Mouse (Mus musculus): Measurements from ENCODE around the gene Eme1. TPM values are rescaled to one million over a fixed set of nuclear protein-coding genes. Genes with fewer than 3 reads are reported as not detected.

Eme1 gene
- polyA plus RNA-seq, 1 experiment: 2.7 TPM

DNA sequence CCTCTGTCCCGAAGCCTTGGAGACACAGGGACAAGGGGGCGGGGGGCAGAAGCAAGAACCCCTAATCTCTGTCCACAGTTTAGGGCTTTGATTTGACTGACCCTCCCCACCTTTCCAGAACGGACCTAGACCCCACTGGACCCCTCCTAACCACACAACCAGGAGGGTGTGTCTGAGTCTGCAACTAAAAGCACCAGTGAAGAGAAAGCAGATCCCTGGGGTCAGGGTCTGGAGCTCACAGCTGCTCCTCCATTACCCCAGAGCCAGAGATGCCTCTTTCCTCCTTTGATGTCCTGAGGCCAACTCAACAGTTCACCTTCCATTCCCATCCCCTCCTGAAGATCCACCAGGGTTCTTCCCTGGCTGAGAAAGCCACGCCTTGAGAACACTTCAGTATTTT lies 22.5 kb upstream of the Eme1 start:
- TF ChIP-seq SRF (IDR thresholded peaks at IDR 0.05; ENCODE audit: control insufficient read depth, insufficient read length, low read depth): no peak
- no peak for TF ChIP-seq CEBPB (IDR thresholded peaks at IDR 0.05; ENCODE audit: insufficient read depth, poor library complexity, severe bottlenecking)
- no peak for TF ChIP-seq MAX (IDR thresholded peaks at IDR 0.05; ENCODE audit: low read depth)
- TF ChIP-seq TCF12 (IDR thresholded peaks at IDR 0.05; ENCODE audit: insufficient read depth, poor library complexity, severe bottlenecking): no peak
- no peak for TF ChIP-seq USF1 (IDR thresholded peaks at IDR 0.05; ENCODE audit: low read depth)
- TF ChIP-seq REST (IDR thresholded peaks at IDR 0.05; ENCODE audit: insufficient read depth, insufficient read length): no peak
- no peak for TF ChIP-seq POLR2A (IDR thresholded peaks at IDR 0.05; ENCODE audit: insufficient read length, low read depth)
- no peak for TF ChIP-seq E2F4 (IDR thresholded peaks at IDR 0.05; ENCODE audit: insufficient read depth)
- Histone ChIP-seq H3ac (ENCODE audit: control insufficient read depth, insufficient read length) (peak overlapping the region; percentile 46), H3K79me2 (ENCODE audit: control insufficient read depth, insufficient read depth) (no peaks in the 10 kb centered on the region), H3K36me3 (ENCODE audit: control insufficient read depth, insufficient read depth) (no peaks in the 10 kb centered on the region), H3K4me2 (ENCODE audit: low read depth) (peak overlapping the region; percentile 94), H3K4me3 (peak overlapping the region; percentile 50), H3K27me3 (ENCODE audit: control insufficient read depth, insufficient read depth, insufficient read length) (no peaks in the 10 kb centered on the region)

DNA sequence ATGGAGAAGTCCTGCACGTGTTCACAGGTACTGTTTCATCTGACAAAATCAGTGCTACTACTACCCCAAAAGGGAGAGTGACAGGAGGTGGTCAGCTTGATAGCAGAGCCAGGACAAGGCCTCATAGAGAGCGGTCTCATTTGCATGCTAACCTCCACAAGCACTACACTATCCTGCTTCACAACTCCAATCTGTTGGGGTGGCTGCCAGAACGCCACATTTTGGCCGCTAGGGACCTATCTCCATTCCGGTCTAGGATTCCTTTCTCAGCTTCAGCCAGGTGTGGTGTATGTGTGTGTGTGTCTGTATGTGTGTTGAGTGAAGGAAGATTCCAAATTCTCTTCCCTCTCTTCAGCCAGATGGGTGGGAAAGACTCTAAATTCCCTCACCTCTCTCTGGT lies 21.7 kb upstream of the Eme1 start:
- no peaks in the 10 kb centered on the region for H3K36me3 ChIP-seq (ENCODE audit: control insufficient read depth, insufficient read depth)
- no peaks in the 10 kb centered on the region for H3K79me2 ChIP-seq (ENCODE audit: control insufficient read depth, insufficient read depth)
- no peak overlapping the region for H3ac ChIP-seq (ENCODE audit: control insufficient read depth, insufficient read length)
- no peaks in the 10 kb centered on the region for H3K27me3 ChIP-seq (ENCODE audit: control insufficient read depth, insufficient read depth, insufficient read length)
- TF ChIP-seq USF1 (IDR thresholded peaks at IDR 0.05; ENCODE audit: low read depth) (no peak), MYOG (IDR thresholded peaks at IDR 0.05; ENCODE audit: control insufficient read depth in 1 of 3, insufficient read depth in 1 of 3, insufficient read length in 2 of 3, low read depth in 2 of 3) (no peak), POLR2AphosphoS2 (IDR thresholded peaks at IDR 0.05; ENCODE audit: insufficient read length, low read depth) (no peak), REST (IDR thresholded peaks at IDR 0.05; ENCODE audit: insufficient read depth, insufficient read length) (no peak), E2F4 (IDR thresholded peaks at IDR 0.05; ENCODE audit: insufficient read depth) (no peak), POLR2A (IDR thresholded peaks at IDR 0.05; ENCODE audit: insufficient read length, low read depth) (no peak), TCF12 (IDR thresholded peaks at IDR 0.05; ENCODE audit: insufficient read depth, poor library complexity, severe bottlenecking) (no peak), TCF3 (IDR thresholded peaks at IDR 0.05; ENCODE audit: insufficient read length, low read depth) (no peak), CEBPB (IDR thresholded peaks at IDR 0.05; ENCODE audit: insufficient read depth, poor library complexity, severe bottlenecking) (no peak), MAX (IDR thresholded peaks at IDR 0.05; ENCODE audit: low read depth) (no peak), MYOD1 (IDR thresholded peaks at IDR 0.05; ENCODE audit: control insufficient read depth in 1 of 3, insufficient read length in 2 of 3, low read depth in 2 of 3) (no peak), SRF (IDR thresholded peaks at IDR 0.05; ENCODE audit: control insufficient read depth, insufficient read length, low read depth) (no peak)
- no peak overlapping the region for H3K4me2 ChIP-seq (ENCODE audit: low read depth)
- H3K4me3 ChIP-seq: no peak overlapping the region

DNA sequence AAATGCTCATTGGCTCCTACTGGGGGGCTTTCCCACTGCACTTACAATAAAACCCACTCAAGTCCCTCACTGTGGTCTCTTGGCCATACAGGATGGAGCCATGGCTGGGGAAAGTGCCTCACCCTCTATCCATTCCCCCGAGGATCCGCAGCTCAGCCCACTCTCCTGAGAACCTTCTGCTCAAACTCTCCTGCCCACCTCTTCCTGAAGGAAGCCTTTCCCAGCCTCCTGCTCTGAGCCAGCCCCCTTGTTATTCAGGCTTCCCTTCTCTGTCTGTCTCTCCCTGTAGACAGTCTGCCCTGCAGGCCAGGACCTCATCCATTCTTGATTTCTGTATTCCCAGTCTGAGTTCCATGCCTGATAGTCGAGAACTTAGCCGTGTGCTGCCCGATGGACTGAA lies 21.2 kb upstream of the Eme1 start:
- Histone ChIP-seq H3K79me2 (ENCODE audit: control insufficient read depth, insufficient read depth) (no peaks in the 10 kb centered on the region), H3K4me3 (no peak overlapping the region), H3K4me2 (ENCODE audit: low read depth) (no peak overlapping the region), H3K36me3 (ENCODE audit: control insufficient read depth, insufficient read depth) (no peaks in the 10 kb centered on the region), H3K27me3 (ENCODE audit: control insufficient read depth, insufficient read depth, insufficient read length) (no peaks in the 10 kb centered on the region), H3ac (ENCODE audit: control insufficient read depth, insufficient read length) (no peak overlapping the region)
- TF ChIP-seq SRF (IDR thresholded peaks at IDR 0.05; ENCODE audit: control insufficient read depth, insufficient read length, low read depth) (no peak), MYOG (IDR thresholded peaks at IDR 0.05; ENCODE audit: control insufficient read depth in 1 of 3, insufficient read depth in 1 of 3, insufficient read length in 2 of 3, low read depth in 2 of 3) (no peak), TCF12 (IDR thresholded peaks at IDR 0.05; ENCODE audit: insufficient read depth, poor library complexity, severe bottlenecking) (no peak), E2F4 (IDR thresholded peaks at IDR 0.05; ENCODE audit: insufficient read depth) (no peak), MYOD1 (IDR thresholded peaks at IDR 0.05; ENCODE audit: control insufficient read depth in 1 of 3, insufficient read length in 2 of 3, low read depth in 2 of 3) (no peak), POLR2AphosphoS2 (IDR thresholded peaks at IDR 0.05; ENCODE audit: insufficient read length, low read depth) (no peak), TCF3 (IDR thresholded peaks at IDR 0.05; ENCODE audit: insufficient read length, low read depth) (no peak), USF1 (IDR thresholded peaks at IDR 0.05; ENCODE audit: low read depth) (no peak), MAX (IDR thresholded peaks at IDR 0.05; ENCODE audit: low read depth) (no peak), REST (IDR thresholded peaks at IDR 0.05; ENCODE audit: insufficient read depth, insufficient read length) (no peak), POLR2A (IDR thresholded peaks at IDR 0.05; ENCODE audit: insufficient read length, low read depth) (no peak), CEBPB (IDR thresholded peaks at IDR 0.05; ENCODE audit: insufficient read depth, poor library complexity, severe bottlenecking) (no peak)

DNA sequence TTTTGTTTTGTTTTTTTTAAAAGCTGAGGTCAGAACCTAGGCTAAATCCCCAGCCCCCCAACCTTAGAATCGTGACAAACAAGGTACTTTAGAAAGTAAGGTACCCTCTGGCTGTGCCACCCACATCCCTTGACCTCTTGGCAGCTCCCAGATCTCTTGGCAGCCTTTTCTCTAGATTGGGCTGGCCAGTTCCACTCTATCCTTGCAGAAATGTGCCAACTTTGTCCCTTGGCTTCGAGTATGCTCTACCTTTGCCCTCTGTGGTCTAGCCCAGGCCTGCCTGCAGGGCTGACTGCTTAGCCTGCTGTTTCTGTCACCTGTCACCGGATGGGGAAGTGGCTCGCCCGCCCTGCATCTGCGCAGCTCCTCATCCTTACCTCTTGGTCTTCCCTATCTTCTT lies 11.5 kb upstream of the Eme1 start:
- TF ChIP-seq MYOG (IDR thresholded peaks at IDR 0.05; ENCODE audit: control insufficient read depth in 1 of 3, insufficient read depth in 1 of 3, insufficient read length in 2 of 3, low read depth in 2 of 3): no peak

DNA sequence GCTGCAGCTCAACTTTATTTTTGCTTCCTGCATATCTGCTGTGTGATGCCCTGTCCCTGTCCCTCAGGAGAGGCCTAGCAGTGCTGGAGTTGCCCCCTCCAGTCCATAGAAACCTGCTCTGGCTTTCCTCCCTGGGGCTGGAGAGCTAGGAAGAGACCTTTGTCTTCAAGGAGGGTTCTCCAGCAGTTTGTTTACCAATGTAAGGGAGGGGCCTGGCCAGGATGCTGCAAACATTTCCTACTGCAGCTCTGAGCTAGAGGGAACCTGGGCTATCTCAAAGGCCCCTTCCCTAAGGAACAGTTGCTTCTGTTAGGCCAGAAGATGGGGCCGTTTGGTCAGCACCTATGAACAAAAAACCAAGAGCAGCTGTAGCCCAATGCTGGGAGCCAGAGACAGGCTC lies 7.6 kb upstream of the Eme1 start:
- Histone ChIP-seq H3ac (ENCODE audit: control insufficient read depth, insufficient read length) (no peak overlapping the region), H3K4me2 (ENCODE audit: low read depth) (no peak overlapping the region), H3K36me3 (ENCODE audit: control insufficient read depth, insufficient read depth) (peaks cover 6% of the 10 kb centered on the region), H3K4me3 (no peak overlapping the region), H3K27me3 (ENCODE audit: control insufficient read depth, insufficient read depth, insufficient read length) (no peaks in the 10 kb centered on the region), H3K79me2 (ENCODE audit: control insufficient read depth, insufficient read depth) (no peaks in the 10 kb centered on the region)
- no peak for TF ChIP-seq USF1 (IDR thresholded peaks at IDR 0.05; ENCODE audit: low read depth)
- no peak for TF ChIP-seq POLR2AphosphoS2 (IDR thresholded peaks at IDR 0.05; ENCODE audit: insufficient read length, low read depth)
- no peak for TF ChIP-seq REST (IDR thresholded peaks at IDR 0.05; ENCODE audit: insufficient read depth, insufficient read length)
- TF ChIP-seq MAX (IDR thresholded peaks at IDR 0.05; ENCODE audit: low read depth): no peak
- no peak for TF ChIP-seq SRF (IDR thresholded peaks at IDR 0.05; ENCODE audit: control insufficient read depth, insufficient read length, low read depth)
- TF ChIP-seq CEBPB (IDR thresholded peaks at IDR 0.05; ENCODE audit: insufficient read depth, poor library complexity, severe bottlenecking): no peak
- no peak for TF ChIP-seq TCF3 (IDR thresholded peaks at IDR 0.05; ENCODE audit: insufficient read length, low read depth)
- TF ChIP-seq MYOG (IDR thresholded peaks at IDR 0.05; ENCODE audit: control insufficient read depth in 1 of 3, insufficient read depth in 1 of 3, insufficient read length in 2 of 3, low read depth in 2 of 3): no peak
- TF ChIP-seq POLR2A (IDR thresholded peaks at IDR 0.05; ENCODE audit: insufficient read length, low read depth): no peak
- no peak for TF ChIP-seq TCF12 (IDR thresholded peaks at IDR 0.05; ENCODE audit: insufficient read depth, poor library complexity, severe bottlenecking)
- TF ChIP-seq E2F4 (IDR thresholded peaks at IDR 0.05; ENCODE audit: insufficient read depth): no peak

More for the DNA sequence above, 11.5 kb upstream of the Eme1 start:
- no peak overlapping the region for H3K4me2 ChIP-seq (ENCODE audit: low read depth)
- no peaks in the 10 kb centered on the region for H3K27me3 ChIP-seq (ENCODE audit: control insufficient read depth, insufficient read depth, insufficient read length)
- H3K4me3 ChIP-seq: no peak overlapping the region
- H3K79me2 ChIP-seq (ENCODE audit: control insufficient read depth, insufficient read depth): no peaks in the 10 kb centered on the region
- H3K36me3 ChIP-seq (ENCODE audit: control insufficient read depth, insufficient read depth): no peaks in the 10 kb centered on the region
- H3ac ChIP-seq (ENCODE audit: control insufficient read depth, insufficient read length): no peak overlapping the region
